Mouse (Mus musculus) olfactory bulb, adult 2 months (tissue): ENCODE measurements around the gene Rnf24. TPM values are rescaled to one million over a fixed set of nuclear protein-coding genes. Genes with fewer than 3 reads are reported as not detected.
A peak's percentile ranks its signal among the peaks of the same experiment; 100 is the strongest.

Experiments used
- H3K27ac ChIP-seq: fragments of 200-500 bp; 2 replicates; pipeline ENCODE4 v1.5.1; 2012; ENCODE audit warnings: low read depth, low read length; ENCODE audit not compliant: insufficient read depth
- H3K4me1 ChIP-seq: fragments of 200-500 bp; 2 replicates; pipeline ENCODE4 v1.6.1; 2012; ENCODE audit warnings: low read length; ENCODE audit not compliant: control insufficient read depth, insufficient read depth
- H3K4me3 ChIP-seq: fragments of 200-500 bp; 2 replicates; pipeline ENCODE4 v1.5.1; 2012; ENCODE audit warnings: mild to moderate bottlenecking, low read depth, low read length, moderate library complexity; ENCODE audit not compliant: insufficient read depth
- CTCF ChIP-seq: fragments of 200-500 bp; IDR thresholded peaks from 2 replicates; pipeline ENCODE4 v1.5.1; 2012; ENCODE audit warnings: low read depth, mild to moderate bottlenecking, low read length, moderate library complexity; ENCODE audit not compliant: insufficient read depth
- POLR2A ChIP-seq: fragments of 200-500 bp; IDR thresholded peaks from 2 replicates; pipeline ENCODE4 v1.6.1; 2012; ENCODE audit warnings: mild to moderate bottlenecking, low read depth, low read length, moderate library complexity; ENCODE audit not compliant: insufficient read depth
- WGBS: fragments of 180-500 bp; shearing (Covaris S2); methylation state at CpG from one replicate; pipeline ENCODE4 v1.1.7; 2018; 5-methylcytosine and 5-hydroxymethylcytosine counted together
- polyA plus RNA-seq: library from polyadenylated mRNA; stranded (reverse); fragments of >200 nt; gene quantifications from 2 replicates; pipeline ENCODE4 v1.2.4, GENCODE M21; 2012; ENCODE audit warnings: low replicate concordance; ENCODE audit not compliant: missing spikeins, insufficient read depth, insufficient read length

Rnf24 gene
- polyA plus RNA-seq, 1 experiment: not detected

GRCm38 (mm10) chr2:131290669-131291068, 62.0 kb downstream of the Rnf24 start:
- no peak for TF ChIP-seq POLR2A
- no peak for TF ChIP-seq CTCF
- Histone ChIP-seq H3K27ac (no peak overlapping the region), H3K4me1 (peaks cover 4% of the 10 kb centered on the region; the same call in 1 of the 2 replicates), H3K4me3 (no peak overlapping the region)

GRCm38 (mm10) chr2:131286276-131286675, 66.4 kb downstream of the Rnf24 start:
- H3K4me1 ChIP-seq: peaks cover 4% of the 10 kb centered on the region; the same call in 1 of the 2 replicates
- TF ChIP-seq CTCF (no peak), POLR2A (no peak)
- 84% methylated on average over 1 of the region's 1 CpGs for WGBS
- no peak overlapping the region for H3K27ac ChIP-seq
- no peak overlapping the region for H3K4me3 ChIP-seq

GRCm38 (mm10) chr2:131281596-131281995, 71.1 kb downstream of the Rnf24 start:
- 92% methylated on average over 1 of the region's 1 CpGs for WGBS
- TF ChIP-seq CTCF (no peak), POLR2A (no peak)
- no peak overlapping the region for H3K27ac ChIP-seq
- H3K4me3 ChIP-seq: no peak overlapping the region
- H3K4me1 ChIP-seq: no peaks in the 10 kb centered on the region

GRCm38 (mm10) chr2:131276722-131277121, 76.0 kb downstream of the Rnf24 start:
- TF ChIP-seq CTCF (no peak), POLR2A (no peak)
- no peaks in the 10 kb centered on the region for H3K4me1 ChIP-seq
- no peak overlapping the region for H3K27ac ChIP-seq
- WGBS: 88% methylated on average over 5 of the region's 5 CpGs
- H3K4me3 ChIP-seq: no peak overlapping the region

GRCm38 (mm10) chr2:131275493-131275892, 77.2 kb downstream of the Rnf24 start:
- no peak for TF ChIP-seq POLR2A
- TF ChIP-seq CTCF: no peak
- Histone ChIP-seq H3K27ac (no peak overlapping the region), H3K4me3 (no peak overlapping the region), H3K4me1 (no peaks in the 10 kb centered on the region)
- 65% methylated on average over 3 of the region's 3 CpGs for WGBS

- 67% methylated on average over 2 of the region's 2 CpGs for WGBS
- H3K4me3 ChIP-seq: no peak overlapping the region
- no peak overlapping the region for H3K27ac ChIP-seq
- H3K4me1 ChIP-seq: peaks cover 9% of the 10 kb centered on the region
- TF ChIP-seq POLR2A: no peak
These were observed 87.6 kb downstream of the Rnf24 start for GRCm38 (mm10) chr2:131265056-131265455.

GRCm38 (mm10) chr2:131264027-131264426, 88.7 kb downstream of the Rnf24 start:
- H3K27ac ChIP-seq: no peak overlapping the region
- H3K4me1 ChIP-seq: peaks cover 9% of the 10 kb centered on the region
- 53% methylated on average over 6 of the region's 6 CpGs for WGBS
- TF ChIP-seq POLR2A (no peak), CTCF (no peak)
- no peak overlapping the region for H3K4me3 ChIP-seq

GRCm38 (mm10) chr2:131262680-131263670, 89.7 kb downstream of the Rnf24 start:
- Histone ChIP-seq H3K27ac (peak overlapping the region; percentile 98), H3K4me3 (peak overlapping the region; percentile 96), H3K4me1 (peaks cover 9% of the 10 kb centered on the region)
- WGBS: 1% methylated on average over 59 of the region's 59 CpGs
- TF ChIP-seq CTCF (no peak), POLR2A (no peak)

GRCm38 (mm10) chr2:131262213-131262672, 90.4 kb downstream of the Rnf24 start, which contains the start of gene Pank2:
Pank2 (plus strand) TSS chr2:131262495.
- H3K4me1 ChIP-seq: peaks cover 9% of the 10 kb centered on the region
- H3K27ac ChIP-seq: peak within 1 kb of the TSS; percentile 99
- H3K4me3 ChIP-seq: peak within 1 kb of the TSS; percentile 96
- no peak for TF ChIP-seq CTCF
- peak; percentile 92 for TF ChIP-seq POLR2A
- WGBS: 2% methylated on average over 49 of the region's 49 CpGs
